Mouse (Mus musculus): Measurements from ENCODE around the gene Gsn. TPM values are rescaled to one million over a fixed set of nuclear protein-coding genes. Genes with fewer than 3 reads are reported as not detected.

The Gsn gene
- total and polyA plus RNA-seq, 3 experiments = 24.2 to 54.2 (median 42.9) TPM

GRCm38 (mm10) chr2:35260291-35260690 is 4.1 kb downstream of the Gsn start:
- in situ Hi-C loops (cut with MboI; ENCODE audit: low pct_ligation_motif_present, low pct_unique_long_range_greater_than_20kb, low sequenced_read_pairs) = no loop called here
- peaks cover 8% of the 10 kb centered on the region for H3K27me3 ChIP-seq (replicated peaks)
- dilution Hi-C loops (cut with MboI; ENCODE audit: extremely low pct_ligation_motif_present, extremely low pct_unique_long_range_greater_than_20kb, low sequenced_read_pairs) = no loop called here
- H3K36me3 ChIP-seq (replicated peaks in 1 of 2; ENCODE audit: control insufficient read depth in 1 of 2, insufficient read depth in 1 of 2, low read length in 1 of 2) = no peaks in the 10 kb centered on the region
- H3K4me3 ChIP-seq (replicated peaks in 1 of 3; ENCODE audit: low read depth in 2 of 3, low read length in 2 of 3, poor library complexity in 1 of 3) = no peak overlapping the region
- no peaks in the 10 kb centered on the region for H3K9me3 ChIP-seq (replicated peaks; ENCODE audit: low read length)
- peaks cover 16 to 87% of the 10 kb centered on the region in 2 experiments for H3K4me1 ChIP-seq (ENCODE audit: control insufficient read depth in 1 of 2, insufficient read depth in 2 of 2)
- H3K79me2 ChIP-seq (replicated peaks; ENCODE audit: control insufficient read depth, extremely low read depth, insufficient read depth, poor library complexity, severe bottlenecking) = no peaks in the 10 kb centered on the region
- no peak overlapping the region for H3K27ac ChIP-seq (ENCODE audit: insufficient read depth, low read depth)
- TF ChIP-seq USF2 (conservative IDR thresholded peaks at IDR 0.05; ENCODE audit: low read depth, low read length) (no peak), ZKSCAN1 (IDR thresholded peaks at IDR 0.05; ENCODE audit: borderline replicate concordance, low read depth, low read length) (no peak), RAD21 (IDR thresholded peaks at IDR 0.05; ENCODE audit: low read depth, low read length) (no peak), CHD1 (IDR thresholded peaks at IDR 0.05; ENCODE audit: low read depth, low read length) (no peak), PAX5 (IDR thresholded peaks at IDR 0.05; ENCODE audit: low read length) (no peak), KAT2A (IDR thresholded peaks at IDR 0.05; ENCODE audit: insufficient replicate concordance, low read length) (no peak), CHD2 (IDR thresholded peaks at IDR 0.05; ENCODE audit: low read length) (no peak), ZC3H11A (IDR thresholded peaks at IDR 0.05; ENCODE audit: low read depth, low read length) (no peak), CTCF (conservative IDR thresholded peaks at IDR 0.05 in 1 of 2, IDR thresholded peaks at IDR 0.05 in 1 of 2; ENCODE audit: low read depth in 2 of 2, low read length in 2 of 2) (no peak)
- no peak overlapping the region for H3K9ac ChIP-seq (ENCODE audit: insufficient read depth, low read depth)
- no peak for DNase-seq (ENCODE audit: extremely low read depth)
- no peak overlapping the region for H3K4me2 ChIP-seq (ENCODE audit: insufficient read depth, low read depth, poor library complexity, severe bottlenecking)

GRCm38 (mm10) chr2:35264095-35264494 is 7.9 kb downstream of the Gsn start:
- H3K27me3 ChIP-seq (replicated peaks) = no peaks in the 10 kb centered on the region
- in situ Hi-C loops (cut with MboI; ENCODE audit: low pct_ligation_motif_present, low pct_unique_long_range_greater_than_20kb, low sequenced_read_pairs) = no loop called here
- no peaks in the 10 kb centered on the region for H3K9me3 ChIP-seq (replicated peaks; ENCODE audit: low read length)
- H3K4me3 ChIP-seq (replicated peaks in 1 of 3; ENCODE audit: low read depth in 2 of 3, low read length in 2 of 3, poor library complexity in 1 of 3) = no peak overlapping the region
- H3K9ac ChIP-seq (ENCODE audit: insufficient read depth, low read depth) = no peak overlapping the region
- H3K36me3 ChIP-seq (replicated peaks in 1 of 2; ENCODE audit: control insufficient read depth in 1 of 2, insufficient read depth in 1 of 2, low read length in 1 of 2) = peaks cover 0 to 2% of the 10 kb centered on the region in 2 experiments
- peaks cover 19 to 74% of the 10 kb centered on the region in 2 experiments for H3K4me1 ChIP-seq (ENCODE audit: control insufficient read depth in 1 of 2, insufficient read depth in 2 of 2)
- DNase-seq (ENCODE audit: extremely low read depth) = no peak
- no peaks in the 10 kb centered on the region for H3K79me2 ChIP-seq (replicated peaks; ENCODE audit: control insufficient read depth, extremely low read depth, insufficient read depth, poor library complexity, severe bottlenecking)
- no peak overlapping the region for H3K27ac ChIP-seq (ENCODE audit: insufficient read depth, low read depth)
- no peak for TF ChIP-seq E2F4 (IDR thresholded peaks at IDR 0.05; ENCODE audit: insufficient replicate concordance, low read depth, low read length)
- TF ChIP-seq NELFE (IDR thresholded peaks at IDR 0.05; ENCODE audit: low read depth, low read length) = no peak
- TF ChIP-seq TCF12 (IDR thresholded peaks at IDR 0.05; ENCODE audit: low read depth, low read length) = no peak
- no peak for TF ChIP-seq MXI1 (IDR thresholded peaks at IDR 0.05; ENCODE audit: low read depth, low read length)
- TF ChIP-seq JUND (conservative IDR thresholded peaks at IDR 0.05; ENCODE audit: low read depth, low read length) = no peak
- TF ChIP-seq HCFC1 (IDR thresholded peaks at IDR 0.05; ENCODE audit: low read depth, low read length) = no peak
- no peak for TF ChIP-seq CHD2 (IDR thresholded peaks at IDR 0.05; ENCODE audit: low read length)
- no peak for TF ChIP-seq BHLHE40 (IDR thresholded peaks at IDR 0.05; ENCODE audit: low read depth, low read length)
- TF ChIP-seq IRF4 (IDR thresholded peaks at IDR 0.05; ENCODE audit: low read depth, low read length) = no peak
- TF ChIP-seq ZKSCAN1 (IDR thresholded peaks at IDR 0.05; ENCODE audit: borderline replicate concordance, low read depth, low read length) = no peak
- no peak for TF ChIP-seq RAD21 (IDR thresholded peaks at IDR 0.05; ENCODE audit: low read depth, low read length)
- TF ChIP-seq USF1 (IDR thresholded peaks at IDR 0.05; ENCODE audit: low read depth, low read length) = no peak
- no peak for TF ChIP-seq SMC3 (IDR thresholded peaks at IDR 0.05; ENCODE audit: low read depth, low read length)
- TF ChIP-seq MYC (IDR thresholded peaks at IDR 0.05; ENCODE audit: low read depth, low read length) = no peak
- TF ChIP-seq ETS1 (conservative IDR thresholded peaks at IDR 0.05; ENCODE audit: low read depth, low read length) = no peak
- TF ChIP-seq EP300 (IDR thresholded peaks at IDR 0.05; ENCODE audit: low read length) = no peak
- no peak for TF ChIP-seq JUN (IDR thresholded peaks at IDR 0.05; ENCODE audit: insufficient read depth, low read depth, low read length)
- no peak for TF ChIP-seq POLR2AphosphoS2 (IDR thresholded peaks at IDR 0.05; ENCODE audit: low read depth, low read length)
- no peak for TF ChIP-seq ZMIZ1 (IDR thresholded peaks at IDR 0.05; ENCODE audit: low read depth, low read length)
- H3K4me2 ChIP-seq (ENCODE audit: insufficient read depth, low read depth, poor library complexity, severe bottlenecking) = no peak overlapping the region
- dilution Hi-C loops (cut with MboI; ENCODE audit: extremely low pct_ligation_motif_present, extremely low pct_unique_long_range_greater_than_20kb, low sequenced_read_pairs) = no loop called here
